Comparison of ENCODE assay signal across 14 mouse cellular contexts in the genomic region with DNA sequence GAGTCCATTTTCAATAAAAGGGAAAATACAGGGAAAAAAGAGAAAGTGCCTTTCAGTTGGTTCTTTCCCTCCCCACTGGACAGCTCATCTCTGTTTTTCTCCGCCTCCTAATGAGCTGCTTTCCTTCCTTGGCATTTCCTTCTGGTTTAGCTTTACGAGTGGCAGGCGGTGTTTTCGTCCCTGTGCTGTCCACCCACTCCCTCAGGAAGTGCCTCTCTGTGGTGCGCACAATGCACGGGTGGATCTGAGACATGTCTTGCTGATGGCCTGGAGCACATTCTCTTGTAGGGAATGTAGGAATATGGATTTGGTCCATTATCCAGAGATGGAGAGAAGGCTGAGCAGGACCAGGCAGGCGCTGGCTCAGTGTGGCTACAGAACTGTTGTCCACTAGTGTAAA. TPM values are rescaled to one million over a fixed set of nuclear protein-coding genes. Genes with fewer than 3 reads are reported as not detected.
DNase-seq lines count a peak whose midpoint lies in the region; ATAC-seq lines count a peak whose summit lies in the region.
"Had no signal": no experiment of that assay in that cellular context is flagged by ENCODE, and none has a peak within 500 bp of the region (broad histone marks: within the 10 kb centered on the region; RNA-seq: fewer than 3 reads in every experiment).

No protein-coding gene starts in this region.

- WGBS in embryonic facial prominence, embryonic 10.5 days = 55% methylated on average over 7 of the region's 7 CpGs
- WGBS in limb, embryonic 13.5 days = 18% methylated on average over 7 of the region's 7 CpGs

- no peaks in the 10 kb centered on the region for H3K36me3 ChIP-seq in embryonic facial prominence, embryonic 10.5 days (replicated peaks)
- H3K36me3 ChIP-seq in limb, embryonic 13.5 days = no peaks in the 10 kb centered on the region
- H3K36me3 ChIP-seq: midbrain, embryonic 10.5 days; neural tube, embryonic 12.5 days had no signal

- DNase-seq in heart, adult 11 months = peak; percentile 94
- DNase-seq in heart, postnatal 36 days = no peak
- peak; percentile 39 to 61 for DNase-seq in left cerebral cortex, adult 18-20 months (ENCODE audit: low spot score in 2 of 2)
- DNase-seq in left cerebral cortex, adult 11 months (ENCODE audit: low spot score) = no peak
- DNase-seq in embryonic facial prominence, embryonic 10.5 days (ENCODE audit: low spot score) = no peak
- DNase-seq in embryo, embryonic 10.5 days (ENCODE audit: low spot score) = no peak
- DNase-seq in thymus, adult 18-20 months = no peak
- DNase-seq: cerebellum, postnatal 14 days; heart, postnatal 14 days had no signal

- peaks cover 15% of the 10 kb centered on the region for H3K4me1 ChIP-seq in embryonic facial prominence, embryonic 10.5 days
- peaks cover 19% of the 10 kb centered on the region for H3K4me1 ChIP-seq in limb, embryonic 13.5 days
- H3K4me1 ChIP-seq: midbrain, embryonic 10.5 days; neural tube, embryonic 12.5 days had no signal

- intact Hi-C loops in heart, postnatal 36 days (cut with DNase I) = no loop called here

- H3K4me2 ChIP-seq in limb, embryonic 13.5 days (replicated peaks) = no peak overlapping the region; the same call in 1 of the 2 replicates
- H3K4me2 ChIP-seq: neural tube, embryonic 12.5 days had no signal

- H3K4me3 ChIP-seq in embryonic facial prominence, embryonic 10.5 days = no peak overlapping the region
- H3K4me3 ChIP-seq in limb, embryonic 13.5 days = no peak overlapping the region
- H3K4me3 ChIP-seq: midbrain, embryonic 10.5 days; neural tube, embryonic 12.5 days had no signal

- 0 out of 2 replicates have a peak overlapping the region, but pooled peaks have one; percentile 26 for H3K27ac ChIP-seq in embryonic facial prominence, embryonic 10.5 days (replicated peaks)
- H3K27ac ChIP-seq in limb, embryonic 13.5 days = peak overlapping the region; percentile 22; the same call in 1 of the 2 replicates
- H3K27ac ChIP-seq: liver, embryonic 14.5 days; midbrain, embryonic 10.5 days; neural tube, embryonic 12.5 days had no signal

- no peak overlapping the region for H3K9ac ChIP-seq in limb, embryonic 13.5 days
- H3K9ac ChIP-seq: liver, embryonic 14.5 days; neural tube, embryonic 12.5 days had no signal

- no peaks in the 10 kb centered on the region for H3K27me3 ChIP-seq in embryonic facial prominence, embryonic 10.5 days (replicated peaks; ENCODE audit: low read depth, poor library complexity, severe bottlenecking)
- H3K27me3 ChIP-seq in limb, embryonic 13.5 days = no peaks in the 10 kb centered on the region
- H3K27me3 ChIP-seq: neural tube, embryonic 12.5 days had no signal

- H3K9me3 ChIP-seq in embryonic facial prominence, embryonic 10.5 days = no peaks in the 10 kb centered on the region
- no peaks in the 10 kb centered on the region for H3K9me3 ChIP-seq in limb, embryonic 13.5 days
- H3K9me3 ChIP-seq: midbrain, embryonic 10.5 days; neural tube, embryonic 12.5 days had no signal

- no peak for ATAC-seq in limb, embryonic 13.5 days (ENCODE audit: low FRiP score, low read depth)
- ATAC-seq: intestine, embryonic 16.5 days had no signal

RNA-seq across cellular contexts. Expression of a gene that starts 47.0 kb away (rescaled TPM):
- total RNA-seq in heart, postnatal 36 days (2021) = 100 to 1,000 TPM; 239 to 252 TPM
- total RNA-seq in left cerebral cortex, adult 18-20 months (2021) = 10 to 100 TPM; 65.1 to 77.9 TPM
- polyA plus RNA-seq in embryonic facial prominence, embryonic 10.5 days (2016; fragmentation: Nextera tagmentation; extraction: Ambion mirVana) = 171 and 175 TPM in 2 replicates
- 154 and 156 TPM in 2 replicates for polyA plus RNA-seq in limb, embryonic 13.5 days (2015; fragmentation: Nextera tagmentation; extraction: Ambion mirVana)

RNA-seq across cellular contexts. Expression of a gene that starts 47.1 kb away (rescaled TPM):
- total RNA-seq in heart, postnatal 36 days (2021) = 10 to 100 TPM; 58.0 to 62.9 TPM
- 10 to 100 TPM; 64.8 to 67.4 TPM for total RNA-seq in left cerebral cortex, adult 18-20 months (2021)
- polyA plus RNA-seq in embryonic facial prominence, embryonic 10.5 days (2016; fragmentation: Nextera tagmentation; extraction: Ambion mirVana) = 84.8 and 87.7 TPM in 2 replicates
- 78.5 and 78.9 TPM in 2 replicates for polyA plus RNA-seq in limb, embryonic 13.5 days (2015; fragmentation: Nextera tagmentation; extraction: Ambion mirVana)

Comparison
In these comparisons a context has a peak if more than half of its experiments do, and no peak if none do; other contexts are left out.
1. DNase-seq: peak in heart, adult 11 months (single experiment) and left cerebral cortex, adult 18-20 months (2 of 2); none in heart, postnatal 36 days (0 of 2), left cerebral cortex, adult 11 months (single experiment), embryonic facial prominence, embryonic 10.5 days (single experiment), embryo, embryonic 10.5 days (single experiment) and thymus, adult 18-20 months (0 of 2).